Mouse (Mus musculus): ENCODE results near the gene Nlgn1. TPM values are rescaled to one million over a fixed set of nuclear protein-coding genes. Genes with fewer than 3 reads are reported as not detected.
A peak's percentile ranks its signal among the peaks of the same experiment; 100 is the strongest.

Gene Nlgn1
- total RNA-seq, 2 experiments from 2014 or later = 105 to 106 TPM

GRCm38 (mm10) chr3:25903140-25903809 lies 429.0 kb downstream of the Nlgn1 start:
- intact Hi-C loops (cut with DNase I) = no loop called here
- peak; percentile 66 to 79 for DNase-seq (ENCODE audit: low spot score in 2 of 2)

GRCm38 (mm10) chr3:25897456-25897855 lies 434.8 kb downstream of the Nlgn1 start:
- DNase-seq (ENCODE audit: low spot score in 2 of 2) = no peak
- intact Hi-C loops (cut with DNase I) = no loop called here

GRCm38 (mm10) chr3:25884797-25885196 lies 447.5 kb downstream of the Nlgn1 start:
- intact Hi-C loops (cut with DNase I) = no loop called here
- no peak for DNase-seq (ENCODE audit: low spot score in 2 of 2)

GRCm38 (mm10) chr3:25869161-25869560 lies 463.1 kb downstream of the Nlgn1 start:
- no peak for DNase-seq (ENCODE audit: low spot score in 2 of 2)
- intact Hi-C loops (cut with DNase I) = loop anchor here (10.0 kb wide), 1 partner anchor 84 kb away; no protein-coding TSS in a partner anchor

- no peak for DNase-seq (ENCODE audit: low spot score in 2 of 2)
- intact Hi-C loops (cut with DNase I) = no loop called here
These were observed 473.9 kb downstream of the Nlgn1 start for GRCm38 (mm10) chr3:25858384-25858783.

- DNase-seq (ENCODE audit: low spot score in 2 of 2) = no peak
- intact Hi-C loops (cut with DNase I) = no loop called here
These were observed 487.4 kb downstream of the Nlgn1 start for GRCm38 (mm10) chr3:25844686-25845462.

- intact Hi-C loops (cut with DNase I) = no loop called here
- DNase-seq (ENCODE audit: low spot score in 2 of 2) = no peak
These were observed 502.0 kb downstream of the Nlgn1 start for GRCm38 (mm10) chr3:25830237-25830636.

- no peak for DNase-seq (ENCODE audit: low spot score in 2 of 2)
- intact Hi-C loops (cut with DNase I) = no loop called here
These were observed 518.9 kb downstream of the Nlgn1 start for GRCm38 (mm10) chr3:25813368-25813767.

- intact Hi-C loops (cut with DNase I) = no loop called here
- peak; percentile 63 to 79 for DNase-seq (ENCODE audit: low spot score in 2 of 2)
These were observed 524.7 kb downstream of the Nlgn1 start for GRCm38 (mm10) chr3:25807559-25807958.

- no peak for DNase-seq (ENCODE audit: low spot score in 2 of 2)
- intact Hi-C loops (cut with DNase I) = loop anchor here (10.0 kb wide), 1 partner anchor 83 kb away; no protein-coding TSS in a partner anchor
These were observed 550.6 kb downstream of the Nlgn1 start for GRCm38 (mm10) chr3:25781651-25782050.

- peak; percentile 23 to 33 for DNase-seq (ENCODE audit: low spot score in 2 of 2)
- intact Hi-C loops (cut with DNase I) = no loop called here
These were observed 556.8 kb downstream of the Nlgn1 start for GRCm38 (mm10) chr3:25775437-25775836.

- peak; percentile 37 to 74 for DNase-seq (ENCODE audit: low spot score in 2 of 2)
- intact Hi-C loops (cut with DNase I) = no loop called here
These were observed 558.4 kb downstream of the Nlgn1 start for GRCm38 (mm10) chr3:25773908-25774307.

- intact Hi-C loops (cut with DNase I) = no loop called here
- peak in 1 of 2 experiments; percentile 23 for DNase-seq (ENCODE audit: low spot score in 2 of 2)
These were observed 558.8 kb downstream of the Nlgn1 start for GRCm38 (mm10) chr3:25773467-25773866.

GRCm38 (mm10) chr3:25763689-25764088 lies 568.6 kb downstream of the Nlgn1 start:
- no peak for DNase-seq (ENCODE audit: low spot score in 2 of 2)

GRCm38 (mm10) chr3:25757813-25758212 lies 574.4 kb downstream of the Nlgn1 start:
- intact Hi-C loops (cut with DNase I) = no loop called here

More at GRCm38 (mm10) chr3:25763689-25764088, 568.6 kb downstream of the Nlgn1 start:
- intact Hi-C loops (cut with DNase I) = no loop called here

GRCm38 (mm10) chr3:25724111-25724510 lies 608.1 kb downstream of the Nlgn1 start:
- intact Hi-C loops (cut with DNase I) = no loop called here

More at GRCm38 (mm10) chr3:25757813-25758212, 574.4 kb downstream of the Nlgn1 start:
- no peak for DNase-seq (ENCODE audit: low spot score in 2 of 2)

GRCm38 (mm10) chr3:25721464-25721863 lies 610.8 kb downstream of the Nlgn1 start:
- intact Hi-C loops (cut with DNase I) = no loop called here
- no peak for DNase-seq (ENCODE audit: low spot score in 2 of 2)

More at GRCm38 (mm10) chr3:25724111-25724510, 608.1 kb downstream of the Nlgn1 start:
- DNase-seq (ENCODE audit: low spot score in 2 of 2) = no peak

- intact Hi-C loops (cut with DNase I) = no loop called here
- no peak for DNase-seq (ENCODE audit: low spot score in 2 of 2)
These were observed 624.9 kb downstream of the Nlgn1 start for GRCm38 (mm10) chr3:25707380-25707779.

GRCm38 (mm10) chr3:25697231-25697630 lies 635.0 kb downstream of the Nlgn1 start:
- DNase-seq (ENCODE audit: low spot score in 2 of 2) = no peak
- intact Hi-C loops (cut with DNase I) = no loop called here

- intact Hi-C loops (cut with DNase I) = no loop called here
- no peak for DNase-seq (ENCODE audit: low spot score in 2 of 2)
These were observed 643.3 kb downstream of the Nlgn1 start for GRCm38 (mm10) chr3:25688789-25689464.

All from left cerebral cortex, postnatal 14 days (tissue).